Mouse (Mus musculus): Measurements from ENCODE around the gene Parvb. TPM values are rescaled to one million over a fixed set of nuclear protein-coding genes. Genes with fewer than 3 reads are reported as not detected.

Gene Parvb
- total and polyA plus RNA-seq, 3 experiments, result 4.8 to 58.0 TPM; not detected in 1

DNA sequence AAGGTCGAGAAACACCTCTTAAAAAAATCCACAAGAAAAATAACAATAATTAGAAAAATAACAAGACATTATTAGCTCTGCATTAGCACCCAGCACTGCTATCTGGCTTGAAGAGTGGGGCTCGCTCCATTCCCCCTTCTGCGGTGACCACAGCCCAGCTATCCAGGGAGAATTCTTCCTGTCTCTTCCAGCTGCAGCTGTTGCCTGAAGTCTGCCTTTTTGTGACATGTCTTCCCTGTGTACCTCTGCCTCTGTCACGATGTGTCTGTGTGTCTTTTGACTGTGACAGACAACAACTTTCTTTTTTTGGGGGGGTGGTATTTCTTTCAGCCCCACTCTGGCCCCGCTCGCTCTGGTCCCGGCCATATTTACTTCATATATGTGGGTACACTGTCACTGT is 20.8 kb downstream of the Parvb start:
- H3K79me2 ChIP-seq (ENCODE audit: control insufficient read depth, insufficient read depth, low read length, poor library complexity), result no peaks in the 10 kb centered on the region; the same call in 1 of the 2 replicates
- no peaks in the 10 kb centered on the region for H3K27me3 ChIP-seq (ENCODE audit: control insufficient read depth in 1 of 2, insufficient read depth in 2 of 2, low read length in 2 of 2)
- H3K27ac ChIP-seq (ENCODE audit: control insufficient read depth, low read depth, low read length), result no peak overlapping the region
- peaks cover 0 to 3% of the 10 kb centered on the region in 2 experiments; a peak in 2 of 4 replicates for H3K4me1 ChIP-seq (ENCODE audit: control insufficient read depth in 1 of 2, insufficient read depth in 2 of 2, low read length in 2 of 2)
- TF ChIP-seq MAX (IDR thresholded peaks at IDR 0.05; ENCODE audit: low read length) (no peak), MYC (IDR thresholded peaks at IDR 0.05; ENCODE audit: low read depth, low read length) (no peak), NELFE (IDR thresholded peaks at IDR 0.05; ENCODE audit: low read depth, low read length) (no peak)
- no peaks in the 10 kb centered on the region for H3K9me3 ChIP-seq (replicated peaks; ENCODE audit: insufficient read depth, low read length)
- H3K36me3 ChIP-seq (ENCODE audit: control insufficient read depth in 1 of 2, insufficient read depth in 2 of 2, low read length in 2 of 2), result peaks cover 0 to 5% of the 10 kb centered on the region in 2 experiments; a peak in 1 of 4 replicates
- H3K9ac ChIP-seq (ENCODE audit: control insufficient read depth, low read depth, low read length, poor library complexity, severe bottlenecking), result no peak overlapping the region
- no peak for DNase-seq (ENCODE audit: low read depth, low spot score)
- H3K4me3 ChIP-seq (ENCODE audit: control insufficient read depth in 1 of 2, insufficient read depth in 1 of 2, low read depth in 2 of 2, low read length in 2 of 2), result no peak overlapping the region

GRCm38 (mm10) chr15:84253757-84254156 is 21.9 kb downstream of the Parvb start:
- DNase-seq (ENCODE audit: low read depth, low spot score), result no peak
- no peaks in the 10 kb centered on the region for H3K9me3 ChIP-seq (replicated peaks; ENCODE audit: insufficient read depth, low read length)
- no peak overlapping the region for H3K9ac ChIP-seq (ENCODE audit: control insufficient read depth, low read depth, low read length, poor library complexity, severe bottlenecking)
- no peaks in the 10 kb centered on the region; the same call in 1 of the 2 replicates for H3K79me2 ChIP-seq (ENCODE audit: control insufficient read depth, insufficient read depth, low read length, poor library complexity)
- no peak for TF ChIP-seq UBTF (IDR thresholded peaks at IDR 0.05; ENCODE audit: borderline replicate concordance, insufficient read depth, low read depth, low read length)
- no peak for TF ChIP-seq ZC3H11A (IDR thresholded peaks at IDR 0.05; ENCODE audit: low read depth, low read length)
- no peak for TF ChIP-seq ZMIZ1 (IDR thresholded peaks at IDR 0.05; ENCODE audit: low read depth, low read length)
- TF ChIP-seq MAZ (IDR thresholded peaks at IDR 0.05; ENCODE audit: low read depth, low read length), result no peak
- no peak for TF ChIP-seq CTCF (IDR thresholded peaks at IDR 0.05 in 2 of 3, conservative IDR thresholded peaks at IDR 0.05 in 1 of 3; ENCODE audit: control insufficient read depth in 1 of 3, insufficient read depth in 1 of 3, low read depth in 2 of 3, low read length in 3 of 3, poor library complexity in 1 of 3, severe bottlenecking in 1 of 3)
- no peak for TF ChIP-seq POLR2A (IDR thresholded peaks at IDR 0.05; ENCODE audit: control insufficient read depth in 1 of 2, insufficient read depth in 1 of 2, low read depth in 1 of 2, low read length in 2 of 2, poor library complexity in 1 of 2)
- no peak for TF ChIP-seq MAFK (IDR thresholded peaks at IDR 0.05; ENCODE audit: borderline replicate concordance, low read depth, low read length)
- no peak for TF ChIP-seq NRF1 (IDR thresholded peaks at IDR 0.05; ENCODE audit: insufficient read depth, low read depth, low read length, poor library complexity, severe bottlenecking)
- TF ChIP-seq SIN3A (IDR thresholded peaks at IDR 0.05; ENCODE audit: low read length), result no peak
- no peak for TF ChIP-seq SMC3 (IDR thresholded peaks at IDR 0.05; ENCODE audit: low read depth, low read length)
- no peak for TF ChIP-seq E2F4 (IDR thresholded peaks at IDR 0.05; ENCODE audit: borderline replicate concordance, low read depth, low read length)
- no peak for TF ChIP-seq MXI1 (IDR thresholded peaks at IDR 0.05; ENCODE audit: low read depth, low read length)
- no peak for TF ChIP-seq RAD21 (IDR thresholded peaks at IDR 0.05; ENCODE audit: low read depth, low read length)
- H3K27ac ChIP-seq (ENCODE audit: control insufficient read depth, low read depth, low read length), result no peak overlapping the region
- no peak overlapping the region for H3K4me3 ChIP-seq (ENCODE audit: control insufficient read depth in 1 of 2, insufficient read depth in 1 of 2, low read depth in 2 of 2, low read length in 2 of 2)
- H3K4me1 ChIP-seq (ENCODE audit: control insufficient read depth in 1 of 2, insufficient read depth in 2 of 2, low read length in 2 of 2), result peaks cover 0 to 3% of the 10 kb centered on the region in 2 experiments; a peak in 2 of 4 replicates
- peaks cover 0 to 5% of the 10 kb centered on the region in 2 experiments; a peak in 1 of 4 replicates for H3K36me3 ChIP-seq (ENCODE audit: control insufficient read depth in 1 of 2, insufficient read depth in 2 of 2, low read length in 2 of 2)
- H3K27me3 ChIP-seq (ENCODE audit: control insufficient read depth in 1 of 2, insufficient read depth in 2 of 2, low read length in 2 of 2), result no peaks in the 10 kb centered on the region

Data from MEL (cell line).